Mouse (Mus musculus) C2C12 (cell line): ENCODE data around the gene Adam22. TPM values are rescaled to one million over a fixed set of nuclear protein-coding genes. Genes with fewer than 3 reads are reported as not detected.
A peak's percentile ranks its signal among the peaks of the same experiment; 100 is the strongest.

ENCODE experiments used
- H3K27me3 ChIP-seq: one replicate; pipeline ENCODE4 v1.6.1; 2011; ENCODE audit not compliant: control insufficient read depth, insufficient read depth, insufficient read length
- H3K36me3 ChIP-seq: one replicate; pipeline ENCODE4 v1.6.1; 2011; ENCODE audit not compliant: control insufficient read depth, insufficient read depth
- H3K4me3 ChIP-seq: one replicate; pipeline ENCODE4 v1.5.1; 2011; ENCODE audit warnings: mild to moderate bottlenecking, control low read depth; ENCODE audit not compliant: poor library complexity, insufficient read depth, severe bottlenecking
- H3K79me2 ChIP-seq: one replicate; pipeline ENCODE4 v1.6.1; 2011; ENCODE audit not compliant: control insufficient read depth, insufficient read depth
- H3K79me3 ChIP-seq: one replicate; pipeline ENCODE4 v1.6.1; 2011; ENCODE audit warnings: low read depth, control low read depth
- H3ac ChIP-seq: one replicate; pipeline ENCODE3; 2011; ENCODE audit warnings: low read depth; ENCODE audit not compliant: control insufficient read depth, insufficient read length
- CEBPB ChIP-seq: IDR thresholded peaks from one replicate; pipeline ENCODE4 v1.6.1; 2011; ENCODE audit warnings: low read depth, mild to moderate bottlenecking, control low read depth, moderate library complexity
- CTCF ChIP-seq: IDR thresholded peaks from one replicate; pipeline ENCODE4 v1.5.1; 2011; ENCODE audit not compliant: control insufficient read depth, insufficient read depth, insufficient read length
- FOSL1 ChIP-seq: IDR thresholded peaks from one replicate; pipeline ENCODE4 v1.8.0; 2011; ENCODE audit warnings: mild to moderate bottlenecking, low read length; ENCODE audit not compliant: poor library complexity, insufficient read depth, severe bottlenecking
- MAX ChIP-seq: IDR thresholded peaks from one replicate; pipeline ENCODE4 v1.6.1; 2011; ENCODE audit warnings: mild to moderate bottlenecking, control low read depth
- MYOD1 ChIP-seq: IDR thresholded peaks from one replicate; pipeline ENCODE4 v1.6.1; 2011; ENCODE audit warnings: low read depth; ENCODE audit not compliant: control insufficient read depth, insufficient read length
- MYOG ChIP-seq: IDR thresholded peaks from one replicate; pipeline ENCODE4 v1.6.1; 2011; ENCODE audit not compliant: control insufficient read depth, insufficient read length; ENCODE audit errors: extremely low read depth
- USF1 ChIP-seq: IDR thresholded peaks from one replicate; pipeline ENCODE4 v1.6.1; 2011; ENCODE audit warnings: low read depth, mild to moderate bottlenecking, control low read depth, moderate library complexity
- polyA plus RNA-seq: library from polyadenylated mRNA; unstranded; fragments of >200 nt; fragmentation: generic; extraction: Trizol; gene quantifications from one replicate; pipeline ENCODE4 v1.2.1, GENCODE M21; 2012; ENCODE audit warnings: missing spikeins

The Adam22 gene
- polyA plus RNA-seq, 1 experiment, result 0.07 TPM

GRCm38 (mm10) chr5:8073406-8073805 lies 294.6 kb downstream of the Adam22 start:
- Histone ChIP-seq H3K79me2 (no peaks in the 10 kb centered on the region), H3ac (no peak overlapping the region), H3K4me3 (no peak overlapping the region), H3K27me3 (no peaks in the 10 kb centered on the region), H3K36me3 (peaks cover 25% of the 10 kb centered on the region), H3K79me3 (no peaks in the 10 kb centered on the region)
- TF ChIP-seq USF1 (no peak), CTCF (no peak), MYOG (no peak), CEBPB (no peak), MAX (no peak), FOSL1 (no peak), MYOD1 (no peak)

GRCm38 (mm10) chr5:8063207-8063606 lies 304.8 kb downstream of the Adam22 start:
- Histone ChIP-seq H3K79me3 (peaks cover 2% of the 10 kb centered on the region), H3K36me3 (peaks cover 81% of the 10 kb centered on the region), H3K4me3 (no peak overlapping the region), H3K27me3 (no peaks in the 10 kb centered on the region), H3ac (no peak overlapping the region), H3K79me2 (peaks cover 8% of the 10 kb centered on the region)
- TF ChIP-seq USF1 (no peak), FOSL1 (no peak)

GRCm38 (mm10) chr5:8062469-8062868 lies 305.5 kb downstream of the Adam22 start:
- Histone ChIP-seq H3K79me3 (peaks cover 8% of the 10 kb centered on the region), H3K36me3 (peaks cover 81% of the 10 kb centered on the region), H3K27me3 (no peaks in the 10 kb centered on the region), H3ac (no peak overlapping the region), H3K79me2 (peaks cover 16% of the 10 kb centered on the region), H3K4me3 (no peak overlapping the region)
- TF ChIP-seq MAX, result no peak
- TF ChIP-seq CEBPB, result no peak
- no peak for TF ChIP-seq MYOD1
- no peak for TF ChIP-seq FOSL1
- TF ChIP-seq MYOG, result no peak
- no peak for TF ChIP-seq CTCF
- TF ChIP-seq USF1, result no peak

GRCm38 (mm10) chr5:8058056-8058455 lies 309.9 kb downstream of the Adam22 start:
- Histone ChIP-seq H3K79me2 (peaks cover 36% of the 10 kb centered on the region), H3ac (no peak overlapping the region), H3K4me3 (no peak overlapping the region), H3K27me3 (no peaks in the 10 kb centered on the region), H3K79me3 (peaks cover 17% of the 10 kb centered on the region), H3K36me3 (peaks cover 43% of the 10 kb centered on the region)
- TF ChIP-seq MYOD1 (no peak), FOSL1 (no peak), USF1 (no peak), CEBPB (no peak), MYOG (no peak), MAX (no peak), CTCF (no peak)

- TF ChIP-seq MYOD1, result no peak
- TF ChIP-seq CEBPB, result no peak
- TF ChIP-seq USF1, result no peak
- no peak for TF ChIP-seq FOSL1
- TF ChIP-seq MAX, result no peak
- no peak for TF ChIP-seq CTCF
- TF ChIP-seq MYOG, result no peak
- peak overlapping the region; percentile 57 for H3K4me3 ChIP-seq
These were observed 311.0 kb downstream of the Adam22 start for GRCm38 (mm10) chr5:8057018-8057323.

GRCm38 (mm10) chr5:8056141-8057017 lies 311.6 kb downstream of the Adam22 start:
- H3K27me3 ChIP-seq, result no peaks in the 10 kb centered on the region
- peaks cover 36% of the 10 kb centered on the region for H3K79me2 ChIP-seq
- peak overlapping the region; percentile 83 for H3ac ChIP-seq
- peaks cover 17% of the 10 kb centered on the region for H3K79me3 ChIP-seq
- TF ChIP-seq MAX, result no peak
- TF ChIP-seq MYOD1, result no peak
- TF ChIP-seq MYOG, result no peak
- no peak for TF ChIP-seq USF1
- no peak for TF ChIP-seq FOSL1
- TF ChIP-seq CEBPB, result no peak
- no peak for TF ChIP-seq CTCF
- peak overlapping the region; percentile 57 for H3K4me3 ChIP-seq
- H3K36me3 ChIP-seq, result peaks cover 31% of the 10 kb centered on the region

More at GRCm38 (mm10) chr5:8057018-8057323, 311.0 kb downstream of the Adam22 start:
- peaks cover 36% of the 10 kb centered on the region for H3K79me2 ChIP-seq
- H3K79me3 ChIP-seq, result peaks cover 17% of the 10 kb centered on the region
- H3ac ChIP-seq, result peak overlapping the region; percentile 83
- H3K27me3 ChIP-seq, result no peaks in the 10 kb centered on the region
- H3K36me3 ChIP-seq, result peaks cover 34% of the 10 kb centered on the region
